Mouse (Mus musculus): ENCODE measurements around the gene Mrtfa.

DNA sequence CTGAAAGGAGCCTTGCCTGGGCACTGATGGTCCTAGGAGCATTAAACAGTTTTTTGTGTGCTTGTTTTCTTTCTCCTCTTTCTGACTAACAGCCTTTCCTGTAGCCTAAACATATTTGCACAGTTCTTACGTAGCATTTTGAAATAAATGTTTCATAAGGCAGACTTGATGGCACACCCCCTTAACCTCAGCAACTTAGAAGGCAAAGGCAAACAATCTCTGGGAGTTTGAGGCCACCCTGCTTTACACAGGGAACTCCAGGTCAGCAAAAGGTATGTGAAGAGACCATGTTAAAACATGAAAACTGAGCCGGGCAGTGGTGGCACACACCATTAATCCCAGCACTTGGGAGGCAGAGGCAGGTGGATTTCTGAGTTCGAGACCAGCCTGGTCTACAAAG is 214.9 kb downstream of the Mrtfa start:
- TF ChIP-seq CTCF (IDR thresholded peaks at IDR 0.05; ENCODE audit: low read depth, low read length), result no peak
- no peak for TF ChIP-seq GATA2 (IDR thresholded peaks at IDR 0.05; ENCODE audit: borderline replicate concordance, low read depth, low read length)

Measured in G1E (cell line).